Mouse (Mus musculus) liver, postnatal 0 days (tissue): ENCODE measurements at regions not wholly inside any gene's neighbourhood (a gene's known extent, or its start where the extent isn't known, plus 50 kb on each side); places are given as distances from the start of the nearest gene placed in this dataset.

ENCODE experiments used
- CTCF ChIP-seq: sonication (generic); IDR thresholded peaks from 2 replicates; pipeline ENCODE4 v1.5.1; 2016; ENCODE audit warnings: antibody characterized with exemption, low read depth
- EP300 ChIP-seq: IDR thresholded peaks from 2 replicates; pipeline ENCODE4 v1.6.1; 2016; ENCODE audit warnings: antibody characterized with exemption, low read depth, mild to moderate bottlenecking

DNA sequence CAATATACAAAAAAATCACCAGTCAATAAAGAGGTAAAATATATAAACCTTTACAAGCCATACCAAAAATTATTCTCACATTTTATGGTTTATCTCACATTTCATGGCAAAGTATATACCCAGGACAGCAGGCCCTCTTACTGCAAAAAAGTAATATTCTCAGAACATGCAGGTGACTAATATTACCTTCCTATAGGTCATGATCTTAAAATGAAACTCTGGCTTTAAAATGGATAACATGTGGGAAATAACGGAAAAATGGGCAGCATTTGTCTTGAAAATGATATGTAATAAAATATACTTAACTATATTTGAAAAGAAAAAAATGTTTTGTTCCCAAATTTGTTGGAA is 118.4 kb upstream of the Efemp1 start:
- TF ChIP-seq EP300 (no peak), CTCF (no peak)
